Mouse (Mus musculus) frontal cortex, adult (tissue): ENCODE measurements around the gene Zfp292.
"Not testable (repeated sequence)": the region's sequence is repeated elsewhere in the genome, so short reads cannot be mapped to it uniquely, and the experiment has no call there.

ENCODE experiments used
- ATAC-seq: cut with Nextera tagmentation; 2 replicates; pipeline ENCODE4 v1.9.2; 2017; ENCODE audit warnings: mild to moderate bottlenecking, moderate library complexity, mixed read lengths; ENCODE audit not compliant: low TSS enrichment

Zfp292 gene

DNA sequence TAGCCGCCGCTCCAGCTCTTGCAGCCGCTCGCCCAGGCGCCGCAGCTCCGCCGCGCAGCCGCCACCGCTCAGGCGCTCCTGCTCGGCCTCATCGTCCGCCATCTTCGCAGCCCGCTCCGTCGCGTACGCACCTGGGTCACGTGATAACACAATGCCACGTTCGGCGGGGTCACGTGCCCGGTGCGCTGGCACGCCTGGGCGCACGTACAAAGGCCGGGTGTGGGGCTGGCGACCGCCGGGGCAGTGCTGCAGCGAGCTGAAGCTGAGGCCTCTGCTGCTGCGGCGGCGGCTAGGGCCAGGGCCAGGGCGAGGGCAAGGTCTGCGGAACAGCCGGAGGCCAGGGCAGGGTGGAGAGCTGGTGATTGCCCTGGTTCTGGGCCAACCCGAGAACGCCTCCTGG lies at the start of gene Zfp292:
Gene Zfp292, minus strand, starts transcription at position 143 of the 400 bp plus-strand sequence.
- ATAC-seq = peak; percentile 77

DNA sequence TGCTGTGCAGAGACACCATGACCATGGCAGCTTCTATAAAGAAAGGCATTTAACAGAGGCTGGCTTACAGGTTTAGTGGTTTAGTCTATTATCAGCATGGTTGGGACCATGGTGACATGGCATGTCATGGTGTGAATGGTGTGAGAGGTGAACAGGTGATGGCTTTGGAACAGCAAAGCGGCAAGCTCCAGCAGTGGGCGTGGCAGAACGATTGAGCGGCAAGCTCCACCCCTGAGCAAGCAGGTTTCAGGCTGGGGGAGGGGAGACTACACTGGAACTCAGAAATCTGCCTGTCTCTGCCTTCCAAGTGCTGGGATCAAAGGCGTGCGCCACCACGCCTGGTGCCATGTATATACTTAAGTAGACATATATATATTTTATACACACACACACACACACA lies 45.6 kb upstream of the Zfp292 start:
- ATAC-seq = not testable (repeated sequence)

DNA sequence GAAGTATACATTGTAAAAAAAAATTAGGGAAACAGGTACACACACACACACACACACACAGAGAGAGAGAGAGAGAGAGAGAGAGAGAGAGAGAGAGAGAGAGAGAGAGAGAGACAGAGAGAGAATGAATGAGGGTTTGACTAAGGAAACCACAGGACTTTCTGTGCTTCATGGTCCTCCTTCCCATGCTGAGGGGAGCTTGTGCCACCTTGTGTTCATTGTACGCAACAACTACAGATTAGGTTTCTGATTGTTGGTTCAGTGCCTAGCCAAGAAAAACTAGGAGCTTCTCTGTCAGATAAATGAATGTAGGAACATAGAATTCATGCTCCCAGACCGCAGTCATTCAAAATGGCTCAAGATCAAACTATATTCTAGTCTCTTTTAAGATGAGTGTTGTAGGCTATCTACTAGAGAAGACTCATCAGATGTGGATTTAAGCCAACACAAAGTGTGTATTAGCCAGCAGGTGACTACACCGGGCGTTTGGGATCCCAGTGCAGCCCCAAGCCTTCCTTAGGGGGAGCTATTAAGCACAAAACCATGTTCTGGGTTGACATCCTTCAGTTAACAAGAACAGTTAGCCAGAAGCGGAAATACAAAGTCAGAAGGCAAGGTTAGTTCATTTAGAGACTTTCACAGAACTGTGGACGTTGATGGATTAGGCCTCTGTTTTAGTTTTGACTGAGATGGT lies 39.6 kb upstream of the Zfp292 start:
- ATAC-seq = peak; percentile 99

DNA sequence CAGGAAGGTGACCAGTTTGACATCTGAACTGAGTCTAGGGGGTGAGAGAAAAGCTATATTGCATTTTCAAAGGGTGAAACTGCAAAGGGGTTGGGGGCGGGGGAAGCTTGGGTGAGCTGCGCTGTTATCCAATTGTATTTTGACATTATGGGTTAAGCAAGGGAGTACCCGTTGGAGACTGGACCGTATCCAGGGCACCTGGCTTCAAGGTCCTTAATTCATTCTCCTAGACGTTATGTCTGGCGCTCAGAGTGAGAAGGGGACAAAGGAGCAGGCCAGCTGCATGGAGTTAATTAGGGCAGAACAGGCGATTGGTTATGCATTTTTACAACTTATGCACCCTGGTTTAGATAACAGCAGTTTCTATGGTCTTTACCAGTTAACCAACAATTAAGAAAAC lies 34.6 kb upstream of the Zfp292 start:
- no peak for ATAC-seq

DNA sequence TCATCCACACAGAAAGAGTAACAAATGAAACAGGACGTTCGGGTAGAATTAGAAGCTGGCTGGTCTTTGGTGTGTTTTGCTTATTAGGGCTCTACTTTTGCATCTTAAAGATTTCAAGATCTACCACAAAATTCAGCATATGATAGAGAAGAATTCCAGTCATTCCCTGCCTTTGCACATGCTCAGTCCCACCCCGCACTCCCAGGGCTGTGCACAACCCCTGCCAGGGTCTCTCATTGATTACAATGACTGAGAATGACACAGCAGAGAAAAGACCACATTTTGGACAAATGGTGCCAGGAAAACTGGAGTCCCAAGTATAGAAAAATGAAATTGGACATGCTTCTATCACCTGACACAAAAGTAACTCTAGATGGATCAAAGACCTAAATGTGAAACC lies 29.4 kb upstream of the Zfp292 start:
- ATAC-seq = no peak

DNA sequence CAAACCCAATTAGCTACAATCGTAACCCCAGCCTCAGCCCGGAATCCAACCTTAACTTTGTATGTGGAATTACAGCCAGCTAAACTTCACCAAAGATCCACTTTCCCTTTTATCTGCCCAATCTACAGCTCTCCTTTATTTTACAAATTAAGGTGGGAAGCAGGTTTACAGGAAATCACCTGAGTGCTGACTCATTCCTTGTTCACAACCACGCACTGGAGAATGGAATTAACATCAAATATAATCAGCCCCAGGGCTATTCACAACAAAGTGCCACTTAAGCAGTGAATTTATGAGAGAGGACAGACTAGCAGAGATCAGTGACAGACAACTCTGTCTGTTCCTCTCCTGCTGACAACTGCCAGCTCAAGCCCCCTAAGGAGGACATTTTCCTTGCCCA lies 28.6 kb upstream of the Zfp292 start:
- no peak for ATAC-seq

DNA sequence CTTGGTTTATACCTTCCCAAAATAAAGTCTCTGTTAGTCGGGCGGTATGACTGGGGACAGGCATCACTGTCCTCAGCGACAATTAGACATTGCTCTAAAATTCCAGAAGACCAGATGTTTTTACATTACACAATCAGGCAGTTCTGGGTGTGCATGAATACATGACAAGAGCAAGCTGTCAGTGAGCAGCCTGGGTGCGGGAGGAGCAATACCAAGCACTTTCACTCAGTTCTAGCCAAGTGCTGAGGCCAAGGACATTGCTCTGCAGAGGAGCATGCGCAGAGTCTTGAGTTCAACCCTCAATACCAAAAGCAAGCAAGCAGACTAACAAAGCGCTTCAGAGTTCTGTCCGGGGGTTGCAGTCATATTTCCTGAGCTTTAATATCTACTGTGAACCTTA lies 25.4 kb upstream of the Zfp292 start:
- ATAC-seq = no peak

DNA sequence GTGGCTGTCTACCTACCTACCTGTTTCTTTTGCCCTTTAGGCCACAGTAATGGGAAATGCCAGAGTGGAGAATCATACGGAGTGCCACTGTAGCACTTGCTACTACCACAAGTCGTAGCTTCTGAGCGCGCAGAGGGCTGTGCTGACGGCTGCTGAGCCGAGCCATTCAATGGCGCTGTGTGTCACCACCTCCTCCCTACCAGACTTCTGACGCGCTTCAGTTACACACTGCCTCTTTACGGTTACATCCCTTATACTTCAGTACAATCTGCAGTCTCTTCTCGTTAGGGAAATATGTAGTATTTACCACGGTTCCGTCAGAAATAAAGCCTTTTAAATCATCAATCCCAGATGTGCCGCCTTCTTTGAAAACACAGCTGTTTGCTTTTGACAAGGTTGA lies 24.3 kb upstream of the Zfp292 start:
- peak; percentile 77 for ATAC-seq

DNA sequence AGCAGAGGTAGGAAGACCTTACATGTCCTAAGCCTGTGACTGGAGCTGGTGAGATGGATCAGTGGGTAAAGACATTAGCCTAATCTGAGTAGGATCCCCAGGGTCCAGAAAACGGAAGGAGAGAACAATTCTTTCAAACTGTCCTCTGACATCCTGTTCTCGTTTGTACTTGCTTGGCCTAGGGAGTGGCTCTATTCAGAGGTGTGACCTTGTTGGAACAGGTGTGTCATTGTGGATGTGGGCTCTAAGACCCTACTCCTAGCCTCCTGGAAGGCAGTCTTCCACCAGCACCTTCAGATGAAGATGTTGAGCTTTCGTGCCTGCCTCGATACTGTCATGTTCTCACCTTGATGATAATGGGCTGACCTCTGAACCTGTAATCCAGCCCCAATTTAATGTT lies 23.4 kb upstream of the Zfp292 start:
- ATAC-seq = no peak

DNA sequence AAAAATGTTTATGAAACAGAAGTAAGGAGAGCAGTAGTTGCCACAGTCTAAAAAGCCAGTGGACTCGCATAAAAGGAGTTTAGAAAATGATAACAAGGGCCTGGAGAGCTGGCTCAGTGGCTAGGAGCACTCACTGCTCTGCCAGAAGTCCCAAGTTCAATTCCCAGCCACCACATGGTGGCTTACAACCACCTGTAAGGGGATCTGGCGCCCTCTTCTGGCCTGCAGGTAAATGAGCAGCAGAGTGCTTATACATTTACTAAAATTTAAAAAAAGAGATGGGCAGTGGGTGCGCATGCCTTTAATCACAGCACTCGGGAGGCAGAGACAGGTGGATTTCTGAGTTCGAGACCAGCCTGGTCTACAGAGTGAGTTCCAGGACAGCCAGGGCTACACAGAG lies 22.6 kb upstream of the Zfp292 start:
- ATAC-seq = no peak

DNA sequence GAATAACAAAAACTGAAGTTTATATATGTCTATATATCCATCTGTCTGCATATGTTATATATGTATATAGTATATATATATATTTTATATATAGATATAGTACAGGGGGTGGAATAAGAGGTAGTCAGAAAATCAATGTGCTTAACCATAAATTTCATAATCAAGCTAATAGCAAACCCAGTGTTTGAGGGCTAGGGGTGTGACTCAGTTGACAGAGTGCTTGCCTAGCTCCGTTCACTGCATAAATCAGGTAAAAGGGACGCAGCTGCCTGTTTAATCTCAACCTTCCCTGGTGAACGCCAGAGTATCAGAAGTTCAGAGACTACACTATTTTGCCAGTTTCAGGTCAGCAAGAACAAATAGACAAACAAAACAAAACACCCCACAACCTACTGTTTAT lies 18.8 kb upstream of the Zfp292 start:
- ATAC-seq = not testable (repeated sequence)

DNA sequence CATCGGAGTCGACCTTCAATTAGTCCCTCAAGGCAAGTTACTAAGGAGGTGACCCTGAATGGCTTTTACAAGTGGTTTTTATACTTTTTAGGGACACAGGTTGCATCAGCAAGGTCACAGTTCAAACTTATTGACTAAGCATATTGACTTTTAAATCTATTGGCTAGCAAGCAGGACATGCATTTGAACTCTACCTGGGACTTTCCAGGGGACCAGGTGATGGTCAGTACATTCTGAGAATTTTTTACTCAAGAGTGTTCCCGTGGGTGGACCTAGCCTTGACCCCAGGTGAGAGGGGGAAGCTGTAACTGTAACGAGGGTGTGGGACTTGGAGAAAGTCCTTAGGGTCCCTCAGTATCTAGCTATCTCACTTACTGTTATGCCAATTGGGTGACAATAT lies 18.4 kb upstream of the Zfp292 start:
- ATAC-seq = no peak

DNA sequence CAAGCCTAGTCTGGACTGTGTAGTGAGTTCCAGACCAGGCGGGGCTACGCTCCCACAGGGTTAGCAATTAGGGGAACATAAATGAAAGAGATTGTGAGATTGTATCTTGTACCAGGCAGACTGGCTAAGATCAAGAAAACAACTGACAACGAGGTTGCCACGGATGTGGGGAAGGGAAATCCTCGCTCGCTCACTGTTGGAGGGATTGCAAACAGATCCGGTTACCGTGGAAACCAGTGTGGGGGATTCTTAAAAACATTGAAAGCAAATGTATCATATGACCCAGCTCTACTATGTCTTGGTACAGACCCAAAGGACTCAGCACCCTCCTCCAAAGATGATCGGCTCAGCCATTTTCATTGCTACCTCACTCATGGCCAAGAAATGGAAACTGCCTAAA lies 17.4 kb upstream of the Zfp292 start:
- ATAC-seq = peak; percentile 73

DNA sequence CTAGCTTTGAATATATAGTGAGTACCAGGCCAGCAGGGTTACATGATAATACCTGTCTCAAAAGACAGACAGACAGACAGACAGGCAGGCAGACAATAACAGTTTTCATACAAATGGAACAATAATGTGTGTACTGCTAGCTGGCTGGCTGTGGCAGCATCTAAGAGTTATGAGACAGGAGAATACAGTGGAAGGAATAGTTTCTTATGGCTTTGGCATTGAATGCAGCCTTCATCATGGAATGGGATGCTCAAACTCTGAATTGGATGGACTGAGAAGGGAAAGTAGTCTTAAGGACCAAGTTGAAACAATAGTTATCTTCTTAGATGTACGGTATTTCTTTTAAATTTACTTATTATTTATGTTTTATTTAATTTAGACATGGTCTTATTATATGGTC lies 16.6 kb upstream of the Zfp292 start:
- ATAC-seq = no peak

DNA sequence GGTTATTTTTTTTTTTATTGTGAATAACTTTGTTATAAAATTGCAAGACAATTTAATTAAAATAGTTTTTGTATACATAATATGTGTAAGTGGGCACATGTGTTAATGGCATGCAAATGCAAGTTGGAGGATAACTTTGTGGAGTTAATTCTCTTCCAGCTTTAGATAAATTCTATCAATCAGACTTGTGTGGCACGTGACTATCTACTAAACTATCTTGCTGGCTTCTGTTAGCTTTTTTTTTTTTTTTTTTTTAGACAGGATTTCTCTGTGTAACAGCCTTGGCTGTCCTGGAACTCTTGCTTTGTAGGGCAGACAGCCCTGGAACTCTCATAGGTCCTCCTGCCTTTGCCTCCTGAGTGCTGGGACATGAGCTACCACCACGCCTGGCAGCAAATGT lies 15.7 kb upstream of the Zfp292 start:
- no peak for ATAC-seq

DNA sequence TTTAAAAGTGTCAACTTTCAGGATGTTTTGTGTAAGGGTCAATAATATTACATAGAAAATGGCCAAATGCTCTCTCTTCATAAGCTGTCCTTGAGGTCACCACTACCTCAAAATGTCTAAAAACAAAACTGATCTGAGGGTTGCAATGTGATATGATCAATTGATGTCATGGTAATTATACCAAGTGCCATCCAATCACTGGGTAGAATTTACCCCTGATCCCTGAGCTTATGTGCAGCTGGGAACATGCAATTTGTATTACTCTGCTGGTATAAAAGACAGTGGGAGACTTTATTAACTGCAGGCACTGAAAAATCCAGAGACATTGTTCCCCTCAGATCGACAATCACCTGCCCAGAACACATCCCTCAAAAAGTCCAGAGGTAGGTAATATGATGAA lies 10.7 kb upstream of the Zfp292 start, which contains the start of gene Cga:
Gene Cga, plus strand, starts transcription at position 301 of the 400 bp plus-strand sequence.
- ATAC-seq = no peak

DNA sequence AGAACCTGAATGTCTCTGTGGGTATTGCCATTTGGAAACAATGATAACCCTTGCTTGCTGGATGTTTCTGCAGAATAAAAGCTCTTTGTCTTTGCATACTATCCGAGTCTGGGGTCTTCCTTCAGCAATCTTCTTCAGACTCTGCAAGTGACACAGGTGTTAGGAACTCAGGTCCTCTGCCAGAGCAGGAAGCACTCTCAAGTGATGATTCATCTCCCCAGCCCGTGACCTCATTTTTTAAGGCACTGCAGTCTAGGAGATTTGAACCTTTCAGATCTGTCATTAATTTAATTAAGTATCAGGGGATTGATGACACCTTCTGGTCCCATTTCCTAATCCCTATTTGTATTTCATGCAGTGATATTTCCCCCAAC lies 7.0 kb upstream of the Zfp292 start:
- no peak for ATAC-seq

DNA sequence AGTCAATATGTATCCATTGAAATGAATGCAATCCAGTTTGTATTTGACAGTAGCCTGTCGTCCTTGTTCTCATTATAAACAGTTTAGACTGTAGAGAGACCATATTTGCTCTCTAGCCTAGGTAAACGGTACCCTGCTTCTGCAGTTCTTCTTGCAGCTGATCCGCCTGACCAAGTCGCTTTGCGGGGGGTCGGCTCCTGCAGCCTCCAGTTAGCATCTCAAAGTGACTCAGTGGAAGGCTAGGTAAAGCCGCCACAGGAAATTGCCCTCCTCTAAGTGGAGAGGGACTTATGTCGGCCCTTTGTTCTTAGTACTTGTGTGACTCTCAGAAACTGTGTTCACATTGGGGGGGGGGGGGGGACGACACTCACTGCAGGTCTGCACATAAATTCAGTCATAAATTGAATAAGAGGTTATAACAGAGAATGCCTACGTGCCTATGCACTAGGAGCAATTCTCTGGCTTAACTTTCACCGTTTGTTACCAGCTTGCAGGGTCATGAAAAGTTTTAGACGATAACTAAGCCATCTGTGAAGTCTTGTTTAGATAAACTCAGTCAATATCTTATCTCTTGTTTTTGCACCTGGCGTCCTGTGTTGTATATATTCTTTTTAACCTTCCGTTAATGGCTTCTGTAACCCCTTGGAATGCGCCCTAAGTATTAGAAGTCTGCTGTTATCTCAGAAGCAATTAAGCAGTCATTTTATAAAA lies 6.5 kb upstream of the Zfp292 start:
- no peak for ATAC-seq

DNA sequence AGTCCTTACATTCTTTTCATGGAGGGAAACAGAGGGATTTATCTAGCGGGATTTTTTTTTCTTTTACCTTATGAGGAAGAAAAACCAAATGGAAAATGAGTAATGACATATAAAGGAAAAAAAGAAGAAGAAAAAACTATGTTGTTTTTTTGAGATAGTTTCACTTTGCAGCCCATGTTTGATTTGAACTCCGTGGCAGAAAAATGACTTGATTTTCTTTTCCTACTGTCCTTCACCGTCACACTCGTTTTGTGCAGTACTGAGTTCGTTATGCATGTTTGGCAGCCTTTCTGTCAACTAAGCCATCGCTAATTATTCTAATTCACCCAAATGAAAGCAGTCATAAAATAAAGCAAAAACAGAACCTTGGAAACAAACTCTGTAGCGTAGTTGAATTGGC lies 4.5 kb upstream of the Zfp292 start:
- ATAC-seq = no peak

DNA sequence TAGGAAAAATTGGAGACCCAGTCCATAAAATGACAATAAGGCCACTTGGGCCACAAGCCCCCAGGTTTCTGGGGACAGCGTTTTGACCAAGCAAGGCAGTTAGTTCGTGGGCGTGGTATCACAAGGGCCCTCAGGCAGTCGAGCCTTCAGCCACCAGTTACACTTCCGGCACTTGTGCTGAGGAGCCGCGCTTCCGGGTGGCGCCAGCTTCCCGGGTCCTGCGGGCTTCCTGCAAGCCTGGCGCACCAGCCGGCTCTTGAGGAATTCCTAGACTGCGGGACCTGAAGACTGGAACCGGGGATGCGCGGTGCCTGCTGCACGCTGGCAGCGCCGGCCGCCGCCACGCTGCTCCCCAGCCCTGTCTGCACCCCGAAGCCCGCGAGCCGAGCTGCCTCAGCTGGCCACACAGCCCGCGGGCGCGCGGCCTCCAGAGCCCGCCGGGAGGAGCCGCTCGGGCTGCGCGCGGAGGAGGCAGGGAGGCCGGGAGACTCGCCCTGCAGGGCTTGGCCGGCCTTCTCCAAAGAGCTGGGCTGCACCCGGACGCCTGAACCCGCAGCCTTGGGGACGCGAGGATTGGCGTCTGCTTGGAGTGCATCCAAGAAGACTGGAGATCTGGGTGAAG lies 3.8 kb upstream of the Zfp292 start:
- peak; percentile 76 for ATAC-seq

DNA sequence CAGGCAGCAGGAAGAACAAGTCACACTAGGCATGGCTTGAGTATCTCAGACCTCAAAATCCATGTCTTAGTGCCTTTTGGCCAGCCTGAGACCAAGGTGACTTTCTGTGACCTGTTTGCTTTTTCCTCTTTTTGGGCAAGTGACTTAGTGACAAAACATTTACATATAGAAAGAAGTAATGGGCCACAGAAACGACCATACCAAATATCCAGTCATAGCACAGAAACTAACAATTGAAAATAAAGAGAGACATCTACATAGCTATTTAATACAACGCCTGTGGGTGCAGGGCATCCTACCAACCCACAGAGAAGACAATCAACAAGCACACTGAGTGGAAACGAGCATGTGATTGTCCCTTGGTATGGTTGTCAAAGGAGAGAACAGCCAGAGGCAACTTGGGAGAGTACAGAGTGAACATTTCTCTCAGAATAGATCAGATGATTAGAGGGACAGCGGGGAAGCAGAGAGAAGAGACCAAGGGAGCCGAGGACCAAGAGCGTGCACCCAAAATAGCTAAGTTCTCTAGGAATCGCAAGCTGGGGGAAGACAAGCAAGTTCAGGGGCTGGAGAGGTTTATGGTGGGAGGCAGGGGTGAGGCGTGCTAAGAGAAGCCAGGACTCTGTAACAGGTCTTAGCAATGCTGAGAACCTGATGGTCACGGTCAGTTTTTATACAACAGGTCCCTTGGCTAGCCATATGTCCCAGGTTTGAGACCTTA lies 3.0 kb upstream of the Zfp292 start:
- no peak for ATAC-seq

DNA sequence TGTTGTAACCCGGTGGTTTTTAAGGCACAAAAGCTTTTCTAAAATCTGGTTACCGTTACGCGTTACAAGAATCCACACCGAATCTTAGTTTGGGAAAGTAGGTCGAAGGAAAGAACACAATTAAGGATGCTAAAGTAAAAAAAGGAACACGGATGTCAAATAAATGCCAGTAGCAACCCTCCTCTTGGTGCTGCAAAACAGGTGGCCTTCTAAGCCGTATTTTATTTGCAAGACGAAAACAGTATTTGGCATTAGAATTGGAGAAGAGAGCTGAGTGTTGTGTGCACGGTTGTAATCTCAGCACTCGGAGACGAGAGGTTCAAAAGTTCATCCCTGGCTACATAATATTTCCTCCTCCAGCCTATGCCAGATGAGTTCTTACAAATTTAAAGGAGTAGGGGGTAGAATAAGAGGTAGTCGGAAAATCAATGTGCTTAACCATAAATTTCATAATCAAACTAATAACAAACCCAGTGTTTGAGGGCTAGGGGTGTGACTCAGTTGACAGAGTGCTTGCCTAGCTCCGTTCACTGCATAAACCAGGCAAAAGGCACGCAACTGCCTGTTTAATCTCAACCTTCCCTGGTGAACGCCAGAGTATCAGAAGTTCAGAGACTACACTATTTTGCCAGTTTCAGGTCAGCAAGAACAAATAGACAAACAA lies 738 bp upstream of the Zfp292 start:
- ATAC-seq = no peak
